Mouse (Mus musculus) midbrain, embryonic 13.5 days (tissue): ENCODE results near the gene Nkx2-9. TPM values are rescaled to one million over a fixed set of nuclear protein-coding genes. Genes with fewer than 3 reads are reported as not detected.

Source experiments
- ATAC-seq: fragments of 200-750 bp; cut with Nextera tagmentation; 2 replicates; pipeline ENCODE4 v1.8.0; 2017; ENCODE audit warnings: mild to moderate bottlenecking, moderate TSS enrichment, moderate library complexity
- H3K27ac ChIP-seq: fragments of 300-500 bp; sonication (generic); 2 replicates; pipeline ENCODE4 v1.5.1; 2015; ENCODE audit warnings: inconsistent platforms, mild to moderate bottlenecking, moderate library complexity
- H3K27me3 ChIP-seq: fragments of 300-500 bp; sonication (generic); 2 replicates; pipeline ENCODE4 v1.6.1; 2015; ENCODE audit warnings: mild to moderate bottlenecking, inconsistent platforms
- H3K36me3 ChIP-seq: fragments of 300-500 bp; sonication (generic); 2 replicates; pipeline ENCODE4 v1.6.1; 2015; ENCODE audit warnings: mild to moderate bottlenecking, inconsistent platforms
- H3K4me1 ChIP-seq: fragments of 300-500 bp; sonication (generic); replicated peaks from 2 replicates; pipeline ENCODE4 v1.6.1; 2015; ENCODE audit warnings: inconsistent platforms
- H3K4me2 ChIP-seq: fragments of 300-500 bp; sonication (generic); replicated peaks from 2 replicates; pipeline ENCODE4 v1.6.1; 2015; ENCODE audit warnings: moderate library complexity, mild to moderate bottlenecking, inconsistent platforms
- H3K4me3 ChIP-seq: fragments of 300-500 bp; sonication (generic); replicated peaks from 2 replicates; pipeline ENCODE4 v1.5.1; 2015; ENCODE audit warnings: mild to moderate bottlenecking, inconsistent platforms
- H3K9ac ChIP-seq: fragments of 300-500 bp; sonication (generic); replicated peaks from 2 replicates; pipeline ENCODE4 v1.6.1; 2015; ENCODE audit warnings: mild to moderate bottlenecking, inconsistent platforms
- H3K9me3 ChIP-seq: fragments of 300-500 bp; sonication (generic); 2 replicates; pipeline ENCODE4 v1.6.1; 2016; ENCODE audit warnings: mild to moderate bottlenecking, inconsistent platforms
- WGBS: fragments of 180-500 bp; shearing (Covaris S2); methylation state at CpG from one replicate; pipeline ENCODE4 v1.1.7; 2015; 5-methylcytosine and 5-hydroxymethylcytosine counted together
- polyA plus RNA-seq: library from polyadenylated mRNA; unstranded; fragments of >200 nt; fragmentation: Nextera tagmentation; extraction: Ambion mirVana; gene quantifications from 2 replicates; pipeline ENCODE4 v1.2.1, GENCODE M21; 2015

The Nkx2-9 gene
- polyA plus RNA-seq, 1 experiment from 2014 or later, result 0.66 TPM

DNA sequence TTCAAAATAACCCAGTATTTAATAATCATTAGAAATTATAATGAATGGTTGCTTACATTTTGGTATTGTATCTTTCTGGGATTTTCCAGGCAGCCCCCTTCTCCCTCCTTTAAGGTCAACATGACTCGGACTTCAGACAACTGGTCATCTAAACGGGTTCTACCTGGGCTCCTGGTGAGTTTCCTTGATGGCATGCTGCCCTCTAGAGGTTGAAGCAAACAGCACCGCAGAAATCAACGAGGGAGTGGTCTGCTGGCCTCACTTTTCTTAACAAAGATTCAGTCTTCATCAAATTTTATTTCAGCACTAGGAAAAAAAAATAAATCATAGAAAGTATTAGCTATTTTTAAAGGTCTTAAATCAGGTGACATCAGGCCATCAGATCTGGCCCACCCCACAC lies 21.4 kb downstream of the Nkx2-9 start:
- H3K27me3 ChIP-seq, result peaks cover 43% of the 10 kb centered on the region
- H3K9ac ChIP-seq, result no peak overlapping the region
- WGBS, result 7% methylated on average over 4 of the region's 4 CpGs
- ATAC-seq, result no peak
- no peak overlapping the region for H3K4me3 ChIP-seq
- no peak overlapping the region for H3K4me2 ChIP-seq
- no peaks in the 10 kb centered on the region for H3K4me1 ChIP-seq
- H3K36me3 ChIP-seq, result no peaks in the 10 kb centered on the region
- H3K9me3 ChIP-seq, result no peaks in the 10 kb centered on the region
- H3K27ac ChIP-seq, result no peak overlapping the region

DNA sequence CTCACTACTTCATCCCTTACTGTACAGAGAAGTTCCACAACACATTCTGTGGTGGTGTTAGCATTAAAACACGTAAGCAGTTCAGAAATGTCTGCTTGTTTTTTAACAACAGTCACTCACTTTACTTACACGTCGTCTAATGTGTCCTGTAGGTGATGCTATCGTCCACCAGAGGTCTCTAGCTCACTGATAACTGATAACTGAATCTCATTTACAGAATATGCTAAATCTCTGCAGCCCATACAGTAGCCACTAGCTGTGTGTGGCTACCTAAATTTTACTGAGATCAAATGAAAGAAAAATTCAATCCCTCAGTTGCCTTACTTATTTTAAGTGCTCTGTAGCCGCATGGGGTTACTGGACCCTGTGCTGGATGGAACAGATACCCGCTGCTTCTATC lies 25.3 kb downstream of the Nkx2-9 start:
- 32% methylated on average over 6 of the region's 6 CpGs for WGBS

More for the DNA sequence above, 25.3 kb downstream of the Nkx2-9 start:
- H3K9me3 ChIP-seq, result no peaks in the 10 kb centered on the region
- H3K4me1 ChIP-seq, result no peaks in the 10 kb centered on the region
- ATAC-seq, result peak; percentile 62
- no peak overlapping the region for H3K4me2 ChIP-seq
- H3K9ac ChIP-seq, result no peak overlapping the region
- no peak overlapping the region for H3K27ac ChIP-seq
- H3K4me3 ChIP-seq, result no peak overlapping the region
- H3K36me3 ChIP-seq, result no peaks in the 10 kb centered on the region
- peaks cover 23% of the 10 kb centered on the region for H3K27me3 ChIP-seq

Other genes with a start within 250 kb of the Nkx2-9 start
- gene Nkx2-1, start 76.4 kb downstream of the Nkx2-9 start, polyA plus RNA-seq, result 6.2 and 9.2 TPM in 2 replicates
- not detected in 2 replicates for gene Pax9, start 78.5 kb upstream of the Nkx2-9 start, polyA plus RNA-seq